Mouse (Mus musculus): ENCODE measurements around the gene Apol10a. TPM values are rescaled to one million over a fixed set of nuclear protein-coding genes. Genes with fewer than 3 reads are reported as not detected.

Apol10a gene
- total and polyA plus RNA-seq, 2 experiments from 2014 or later: 0.10 TPM; not detected in 1

Other genes with a start within 250 kb of the Apol10a start
- 294 and 339 TPM in 2 replicates for gene Rbfox2, start 170.0 kb upstream of the Apol10a start, total RNA-seq (2014; rRNA removed)
- gene Rbfox2, start 170.0 kb upstream of the Apol10a start, polyA plus RNA-seq (2015; fragmentation: Nextera tagmentation; extraction: Ambion mirVana): 84.1 and 91.9 TPM in 2 replicates
- not detected in 2 replicates for gene Apol7a, start 77.9 kb upstream of the Apol10a start, total RNA-seq (2014; rRNA removed)
- not detected in 2 replicates for gene Apol7a, start 77.9 kb upstream of the Apol10a start, polyA plus RNA-seq (2015; fragmentation: Nextera tagmentation; extraction: Ambion mirVana)
- 0.43 and 7.8 TPM in 2 replicates for gene Apol9a, start 65.9 kb upstream of the Apol10a start, total RNA-seq (2014; rRNA removed)
- 1.0 and 1.2 TPM in 2 replicates for gene Apol9a, start 65.9 kb upstream of the Apol10a start, polyA plus RNA-seq (2015; fragmentation: Nextera tagmentation; extraction: Ambion mirVana)
- not detected in 2 replicates for gene Apol7b, start 29.6 kb upstream of the Apol10a start, total RNA-seq (2014; rRNA removed)
- gene Apol7b, start 29.6 kb upstream of the Apol10a start, polyA plus RNA-seq (2015; fragmentation: Nextera tagmentation; extraction: Ambion mirVana): not detected in 2 replicates
- not detected in 2 replicates for gene Apol11a, start 31.2 kb downstream of the Apol10a start, total RNA-seq (2014; rRNA removed)
- not detected in 2 replicates for gene Apol11a, start 31.2 kb downstream of the Apol10a start, polyA plus RNA-seq (2015; fragmentation: Nextera tagmentation; extraction: Ambion mirVana)
- not detected in 2 replicates for gene Apol7c, start 56.3 kb downstream of the Apol10a start, total RNA-seq (2014; rRNA removed)
- not detected in 2 replicates for gene Apol7c, start 56.3 kb downstream of the Apol10a start, polyA plus RNA-seq (2015; fragmentation: Nextera tagmentation; extraction: Ambion mirVana)
- gene 1700025B11Rik, start 84.8 kb downstream of the Apol10a start, total RNA-seq (2014; rRNA removed): not detected in 2 replicates
- not detected in 2 replicates for gene 1700025B11Rik, start 84.8 kb downstream of the Apol10a start, polyA plus RNA-seq (2015; fragmentation: Nextera tagmentation; extraction: Ambion mirVana)
- gene Apol10b, start 119.1 kb downstream of the Apol10a start, total RNA-seq (2014; rRNA removed): not detected in 2 replicates
- 0.08 TPM in 1 of 2 replicates, not detected in the other for gene Apol10b, start 119.1 kb downstream of the Apol10a start, polyA plus RNA-seq (2015; fragmentation: Nextera tagmentation; extraction: Ambion mirVana)
- gene Gm36245, start 122.2 kb downstream of the Apol10a start, total RNA-seq (2014; rRNA removed): not detected in 2 replicates
- not detected in 2 replicates for gene Gm36245, start 122.2 kb downstream of the Apol10a start, polyA plus RNA-seq (2015; fragmentation: Nextera tagmentation; extraction: Ambion mirVana)
- not detected in 2 replicates for gene Apol11b, start 166.2 kb downstream of the Apol10a start, total RNA-seq (2014; rRNA removed)
- gene Apol11b, start 166.2 kb downstream of the Apol10a start, polyA plus RNA-seq (2015; fragmentation: Nextera tagmentation; extraction: Ambion mirVana): not detected in 2 replicates
- gene Apol7e, start 221.8 kb downstream of the Apol10a start, total RNA-seq (2014; rRNA removed): 0.07 TPM in 1 of 2 replicates, not detected in the other
- gene Apol7e, start 221.8 kb downstream of the Apol10a start, polyA plus RNA-seq (2015; fragmentation: Nextera tagmentation; extraction: Ambion mirVana): not detected in 2 replicates

Data from hindbrain, postnatal 0 days (tissue).